Mouse (Mus musculus): ENCODE measurements at regions not wholly inside any gene's neighbourhood (a gene's known extent, or its start where the extent isn't known, plus 50 kb on each side); places are given as distances from the start of the nearest gene placed in this dataset.

- DNase-seq (ENCODE audit: low spot score) = no peak
- Histone ChIP-seq H3K4me3 (ENCODE audit: low read depth, low read length) (no peak overlapping the region), H3K4me2 (ENCODE audit: low read depth, low read length) (no peak overlapping the region), H3K9ac (replicated peaks; ENCODE audit: low read length) (no peak overlapping the region), H3K36me3 (replicated peaks; ENCODE audit: control insufficient read depth, insufficient read depth, low read depth, low read length) (no peaks in the 10 kb centered on the region), H3K9me3 (replicated peaks; ENCODE audit: control insufficient read depth, low read length) (no peaks in the 10 kb centered on the region), H3K27ac (replicated peaks; ENCODE audit: low read depth, low read length) (no peak overlapping the region), H3K27me3 (ENCODE audit: control insufficient read depth, insufficient read depth, low read length) (no peaks in the 10 kb centered on the region), H3K4me1 (ENCODE audit: control insufficient read depth, insufficient read depth, low read length) (no peaks in the 10 kb centered on the region; the same call in 1 of the 2 replicates)
- 87% methylated on average over 7 of the region's 7 CpGs for WGBS
- no peak for ATAC-seq (replicated peaks; ENCODE audit: insufficient number of reproducible peaks, low FRiP score, low TSS enrichment, low read depth)
These were observed 67.0 kb upstream of the Arhgap32 start for GRCm38 (mm10) chr9:32048941-32049340.

GRCm38 (mm10) chr9:32049546-32049945, 66.4 kb upstream of the Arhgap32 start:
- no peaks in the 10 kb centered on the region; the same call in 1 of the 2 replicates for H3K4me1 ChIP-seq (ENCODE audit: control insufficient read depth, insufficient read depth, low read length)
- DNase-seq (ENCODE audit: low spot score) (no peak), ATAC-seq (replicated peaks; ENCODE audit: insufficient number of reproducible peaks, low FRiP score, low TSS enrichment, low read depth) (no peak)
- no peak overlapping the region for H3K9ac ChIP-seq (replicated peaks; ENCODE audit: low read length)
- no peaks in the 10 kb centered on the region for H3K27me3 ChIP-seq (ENCODE audit: control insufficient read depth, insufficient read depth, low read length)
- WGBS = 86% methylated on average over 6 of the region's 6 CpGs
- no peaks in the 10 kb centered on the region for H3K9me3 ChIP-seq (replicated peaks; ENCODE audit: control insufficient read depth, low read length)
- H3K36me3 ChIP-seq (replicated peaks; ENCODE audit: control insufficient read depth, insufficient read depth, low read depth, low read length) = no peaks in the 10 kb centered on the region
- no peak overlapping the region for H3K4me3 ChIP-seq (ENCODE audit: low read depth, low read length)
- no peak overlapping the region for H3K4me2 ChIP-seq (ENCODE audit: low read depth, low read length)
- no peak overlapping the region for H3K27ac ChIP-seq (replicated peaks; ENCODE audit: low read depth, low read length)

GRCm38 (mm10) chr9:32053886-32054615, 61.9 kb upstream of the Arhgap32 start:
- no peaks in the 10 kb centered on the region for H3K36me3 ChIP-seq (replicated peaks; ENCODE audit: control insufficient read depth, insufficient read depth, low read depth, low read length)
- H3K4me3 ChIP-seq (ENCODE audit: low read depth, low read length) = no peak overlapping the region
- no peaks in the 10 kb centered on the region for H3K27me3 ChIP-seq (ENCODE audit: control insufficient read depth, insufficient read depth, low read length)
- H3K27ac ChIP-seq (replicated peaks; ENCODE audit: low read depth, low read length) = no peak overlapping the region
- no peaks in the 10 kb centered on the region; the same call in 1 of the 2 replicates for H3K4me1 ChIP-seq (ENCODE audit: control insufficient read depth, insufficient read depth, low read length)
- DNase-seq (ENCODE audit: low spot score) = no peak
- no peak overlapping the region for H3K9ac ChIP-seq (replicated peaks; ENCODE audit: low read length)
- no peaks in the 10 kb centered on the region for H3K9me3 ChIP-seq (replicated peaks; ENCODE audit: control insufficient read depth, low read length)
- H3K4me2 ChIP-seq (ENCODE audit: low read depth, low read length) = no peak overlapping the region
- 59% methylated on average over 4 of the region's 4 CpGs for WGBS
- no peak for ATAC-seq (replicated peaks; ENCODE audit: insufficient number of reproducible peaks, low FRiP score, low TSS enrichment, low read depth)

GRCm38 (mm10) chr9:32057427-32058115, 58.4 kb upstream of the Arhgap32 start:
- ATAC-seq (replicated peaks; ENCODE audit: insufficient number of reproducible peaks, low FRiP score, low TSS enrichment, low read depth) (no peak), DNase-seq (ENCODE audit: low spot score) (no peak)
- Histone ChIP-seq H3K4me2 (ENCODE audit: low read depth, low read length) (no peak overlapping the region), H3K9me3 (replicated peaks; ENCODE audit: control insufficient read depth, low read length) (no peaks in the 10 kb centered on the region), H3K4me3 (ENCODE audit: low read depth, low read length) (no peak overlapping the region), H3K9ac (replicated peaks; ENCODE audit: low read length) (no peak overlapping the region), H3K27me3 (ENCODE audit: control insufficient read depth, insufficient read depth, low read length) (no peaks in the 10 kb centered on the region), H3K36me3 (replicated peaks; ENCODE audit: control insufficient read depth, insufficient read depth, low read depth, low read length) (no peaks in the 10 kb centered on the region), H3K4me1 (ENCODE audit: control insufficient read depth, insufficient read depth, low read length) (no peaks in the 10 kb centered on the region), H3K27ac (replicated peaks; ENCODE audit: low read depth, low read length) (no peak overlapping the region)
- 86% methylated on average over 4 of the region's 4 CpGs for WGBS

- H3K4me1 ChIP-seq (ENCODE audit: control insufficient read depth, insufficient read depth, low read length) = no peaks in the 10 kb centered on the region
- no peak overlapping the region for H3K4me2 ChIP-seq (ENCODE audit: low read depth, low read length)
- DNase-seq (ENCODE audit: low spot score) (no peak), ATAC-seq (replicated peaks; ENCODE audit: insufficient number of reproducible peaks, low FRiP score, low TSS enrichment, low read depth) (no peak)
- H3K36me3 ChIP-seq (replicated peaks; ENCODE audit: control insufficient read depth, insufficient read depth, low read depth, low read length) = no peaks in the 10 kb centered on the region
- WGBS = 88% methylated on average over 4 of the region's 4 CpGs
- H3K27me3 ChIP-seq (ENCODE audit: control insufficient read depth, insufficient read depth, low read length) = no peaks in the 10 kb centered on the region
- H3K27ac ChIP-seq (replicated peaks; ENCODE audit: low read depth, low read length) = no peak overlapping the region
- H3K9ac ChIP-seq (replicated peaks; ENCODE audit: low read length) = no peak overlapping the region
- H3K4me3 ChIP-seq (ENCODE audit: low read depth, low read length) = no peak overlapping the region
- H3K9me3 ChIP-seq (replicated peaks; ENCODE audit: control insufficient read depth, low read length) = no peaks in the 10 kb centered on the region
These were observed 53.2 kb upstream of the Arhgap32 start for GRCm38 (mm10) chr9:32062740-32063139.

- ATAC-seq (replicated peaks; ENCODE audit: insufficient number of reproducible peaks, low FRiP score, low TSS enrichment, low read depth) = no peak
- Histone ChIP-seq H3K4me2 (ENCODE audit: low read depth, low read length) (no peak overlapping the region), H3K27ac (replicated peaks; ENCODE audit: low read depth, low read length) (no peak overlapping the region), H3K27me3 (ENCODE audit: control insufficient read depth, insufficient read depth, low read length) (no peaks in the 10 kb centered on the region), H3K4me3 (ENCODE audit: low read depth, low read length) (no peak overlapping the region), H3K9me3 (replicated peaks; ENCODE audit: control insufficient read depth, low read length) (no peaks in the 10 kb centered on the region), H3K36me3 (replicated peaks; ENCODE audit: control insufficient read depth, insufficient read depth, low read depth, low read length) (no peaks in the 10 kb centered on the region), H3K9ac (replicated peaks; ENCODE audit: low read length) (no peak overlapping the region), H3K4me1 (ENCODE audit: control insufficient read depth, insufficient read depth, low read length) (no peaks in the 10 kb centered on the region)
- WGBS = 46% methylated on average over 6 of the region's 6 CpGs
- no peak for DNase-seq (ENCODE audit: low spot score)
These were observed 52.4 kb upstream of the Arhgap32 start for GRCm38 (mm10) chr9:32063541-32063940.

GRCm38 (mm10) chr9:32064007-32064550, 51.9 kb upstream of the Arhgap32 start:
- no peak for DNase-seq (ENCODE audit: low spot score)
- ATAC-seq (replicated peaks; ENCODE audit: insufficient number of reproducible peaks, low FRiP score, low TSS enrichment, low read depth) = no peak
- WGBS = 81% methylated on average over 4 of the region's 4 CpGs
- Histone ChIP-seq H3K4me3 (ENCODE audit: low read depth, low read length) (no peak overlapping the region), H3K4me2 (ENCODE audit: low read depth, low read length) (no peak overlapping the region), H3K27me3 (ENCODE audit: control insufficient read depth, insufficient read depth, low read length) (no peaks in the 10 kb centered on the region), H3K9me3 (replicated peaks; ENCODE audit: control insufficient read depth, low read length) (no peaks in the 10 kb centered on the region), H3K36me3 (replicated peaks; ENCODE audit: control insufficient read depth, insufficient read depth, low read depth, low read length) (no peaks in the 10 kb centered on the region), H3K9ac (replicated peaks; ENCODE audit: low read length) (no peak overlapping the region), H3K27ac (replicated peaks; ENCODE audit: low read depth, low read length) (no peak overlapping the region), H3K4me1 (ENCODE audit: control insufficient read depth, insufficient read depth, low read length) (no peaks in the 10 kb centered on the region)
